In the genomic region with DNA sequence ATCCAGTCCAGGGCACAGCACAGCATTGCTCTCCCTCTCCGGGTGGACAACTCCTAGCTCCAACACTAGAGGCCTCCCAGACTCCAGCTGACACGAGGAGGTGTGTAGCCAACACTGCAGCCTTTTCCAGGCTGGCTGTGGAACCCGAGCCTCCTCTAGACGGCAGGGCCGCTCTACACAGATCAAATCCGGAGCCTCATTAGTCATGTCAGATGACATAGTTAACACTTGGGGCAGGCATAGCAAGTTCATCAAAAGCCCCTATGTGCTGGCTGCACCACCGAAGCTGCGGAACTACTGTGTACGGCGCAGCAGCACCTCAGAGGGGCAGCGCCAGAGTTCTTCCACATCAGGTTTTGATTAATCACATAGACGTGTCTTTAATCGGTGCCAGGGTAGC, we compare ENCODE assay signal across 9 mouse cellular contexts. TPM values are rescaled to one million over a fixed set of nuclear protein-coding genes. Genes with fewer than 3 reads are reported as not detected.
DNase-seq lines count a peak whose midpoint lies in the region; ATAC-seq and TF ChIP-seq lines count a peak whose summit lies in the region.
"Had no signal": no experiment of that assay in that cellular context is flagged by ENCODE, and none has a peak within 500 bp of the region (broad histone marks: within the 10 kb centered on the region; RNA-seq: fewer than 3 reads in every experiment).

No protein-coding gene starts in this region.

- H3K4me1 ChIP-seq in forebrain, embryonic 10.5 days: peaks cover 9% of the 10 kb centered on the region; the same call in 1 of the 2 replicates
- no peaks in the 10 kb centered on the region; the same call in 1 of the 2 replicates for H3K4me1 ChIP-seq in forebrain, embryonic 12.5 days
- peaks cover 9% of the 10 kb centered on the region for H3K4me1 ChIP-seq in kidney, embryonic 15.5 days
- H3K4me1 ChIP-seq in small intestine, adult 2 months (ENCODE audit: control insufficient read depth, insufficient read depth, insufficient read length, low read length): peaks cover 1% of the 10 kb centered on the region; the same call in 1 of the 2 replicates

- H3K9ac ChIP-seq in forebrain, embryonic 12.5 days: no peak overlapping the region
- H3K9ac ChIP-seq in kidney, embryonic 15.5 days: peak overlapping the region; percentile 35; the same call in 1 of the 2 replicates

- peak overlapping the region; percentile 21; the same call in 1 of the 2 replicates for H3K27ac ChIP-seq in forebrain, embryonic 10.5 days
- no peak overlapping the region for H3K27ac ChIP-seq in forebrain, embryonic 12.5 days
- no peak overlapping the region for H3K27ac ChIP-seq in kidney, embryonic 15.5 days
- H3K27ac ChIP-seq in small intestine, adult 2 months (ENCODE audit: insufficient read depth, low read depth, low read length): no peak overlapping the region

- H3K36me3 ChIP-seq in forebrain, embryonic 10.5 days (replicated peaks): no peaks in the 10 kb centered on the region
- H3K36me3 ChIP-seq in forebrain, embryonic 12.5 days (replicated peaks): no peaks in the 10 kb centered on the region
- no peaks in the 10 kb centered on the region for H3K36me3 ChIP-seq in kidney, embryonic 15.5 days
- H3K36me3 ChIP-seq in small intestine, adult 2 months (ENCODE audit: control insufficient read depth, insufficient read depth, low read length): no peaks in the 10 kb centered on the region

- no peaks in the 10 kb centered on the region for H3K27me3 ChIP-seq in forebrain, embryonic 10.5 days (ENCODE audit: poor library complexity, severe bottlenecking)
- no peaks in the 10 kb centered on the region for H3K27me3 ChIP-seq in forebrain, embryonic 12.5 days
- H3K27me3 ChIP-seq in kidney, embryonic 15.5 days: peaks cover 5% of the 10 kb centered on the region; the same call in 1 of the 2 replicates
- H3K27me3 ChIP-seq in small intestine, adult 2 months (ENCODE audit: control insufficient read depth, insufficient read depth, low read length): no peaks in the 10 kb centered on the region

- H3K9me3 ChIP-seq in forebrain, embryonic 10.5 days: no peaks in the 10 kb centered on the region
- H3K9me3 ChIP-seq in forebrain, embryonic 12.5 days: no peaks in the 10 kb centered on the region
- no peaks in the 10 kb centered on the region for H3K9me3 ChIP-seq in kidney, embryonic 15.5 days (replicated peaks)

- H3K4me2 ChIP-seq in forebrain, embryonic 12.5 days: no peak overlapping the region
- peak overlapping the region; percentile 46 for H3K4me2 ChIP-seq in kidney, embryonic 15.5 days

- DNase-seq in forebrain, embryonic 10.5 days (ENCODE audit: extremely low spot score, low spot score): no peak
- DNase-seq in R1 (ENCODE audit: low read depth, low spot score): peak; percentile 37
- peak; percentile 45 for DNase-seq in gastrocnemius, postnatal 10 days
- DNase-seq in layer of hippocampus, postnatal 14 days (ENCODE audit: low spot score in 2 of 2): no peak
- DNase-seq in layer of hippocampus, postnatal 36 days: no peak

- TF ChIP-seq POLR2A in small intestine, adult 2 months (IDR thresholded peaks at IDR 0.05; ENCODE audit: low read depth, low read length): no peak

- ATAC-seq in forebrain, embryonic 12.5 days (ENCODE audit: low FRiP score): no peak
- peak; percentile 91 for ATAC-seq in kidney, embryonic 15.5 days (replicated peaks; ENCODE audit: low FRiP score)

- H3K4me3 ChIP-seq in forebrain, embryonic 10.5 days: no peak overlapping the region
- H3K4me3 ChIP-seq in forebrain, embryonic 12.5 days (replicated peaks): no peak overlapping the region
- H3K4me3 ChIP-seq in kidney, embryonic 15.5 days (replicated peaks): peak overlapping the region; percentile 14; the same call in 1 of the 2 replicates
- no peak overlapping the region for H3K4me3 ChIP-seq in small intestine, adult 2 months (ENCODE audit: low read depth, low read length)
- H3K4me3 ChIP-seq: erythroblast, embryonic 14.5 days had no signal

- 0 out of 2 replicates have a peak, but pooled peaks have one; percentile 17 for TF ChIP-seq CTCF in small intestine, adult 2 months (IDR thresholded peaks at IDR 0.05; ENCODE audit: extremely low read depth, insufficient read length, insufficient replicate concordance, low read depth, low read length)

- 63% methylated on average over 13 of the region's 13 CpGs for WGBS in forebrain, embryonic 10.5 days
- 54% methylated on average over 13 of the region's 13 CpGs for WGBS in forebrain, embryonic 12.5 days
- 21% methylated on average over 13 of the region's 13 CpGs for WGBS in kidney, embryonic 15.5 days
- WGBS in small intestine, adult 2 months: 39% methylated on average over 13 of the region's 13 CpGs

RNA-seq across cellular contexts. Expression of gene Thap12, which starts 17.0 kb away (rescaled TPM):
- polyA plus RNA-seq in forebrain, embryonic 10.5 days (2016; fragmentation: Nextera tagmentation; extraction: Ambion mirVana): 58.1 and 58.2 TPM in 2 replicates
- polyA plus RNA-seq in forebrain, embryonic 12.5 days (2016; fragmentation: Nextera tagmentation; extraction: Ambion mirVana): 72.6 and 76.1 TPM in 2 replicates
- total RNA-seq in gastrocnemius, postnatal 10 days (2021): 10 to 100 TPM; 74.8 to 77.7 TPM
- polyA plus RNA-seq in kidney, embryonic 15.5 days (2015; fragmentation: Nextera tagmentation; extraction: Ambion mirVana): 61.3 and 61.7 TPM in 2 replicates
- 2.1 and 3.3 TPM in 2 replicates for polyA plus RNA-seq in small intestine, adult 2 months (2012; rRNA removed)
- total RNA-seq in layer of hippocampus, postnatal 14 days (2021): 10 to 100 TPM; 72.3 to 74.9 TPM
- 10 to 100 TPM; 75.9 to 77.2 TPM for total RNA-seq in layer of hippocampus, postnatal 36 days (2021)

RNA-seq across cellular contexts. Expression of gene Emsy, which starts 29.3 kb away (rescaled TPM):
- 40.6 and 43.0 TPM in 2 replicates for polyA plus RNA-seq in forebrain, embryonic 10.5 days (2016; fragmentation: Nextera tagmentation; extraction: Ambion mirVana)
- 39.7 and 56.7 TPM in 2 replicates for polyA plus RNA-seq in forebrain, embryonic 12.5 days (2016; fragmentation: Nextera tagmentation; extraction: Ambion mirVana)
- total RNA-seq in gastrocnemius, postnatal 10 days (2021): 10 to 100 TPM; 18.4 to 26.6 TPM
- polyA plus RNA-seq in kidney, embryonic 15.5 days (2015; fragmentation: Nextera tagmentation; extraction: Ambion mirVana): 29.3 and 32.4 TPM in 2 replicates
- 5.8 and 15.0 TPM in 2 replicates for polyA plus RNA-seq in small intestine, adult 2 months (2012; rRNA removed)
- 10 to 100 TPM; 60.9 to 63.1 TPM for total RNA-seq in layer of hippocampus, postnatal 14 days (2021)
- total RNA-seq in layer of hippocampus, postnatal 36 days (2021): 10 to 100 TPM; 65.7 to 78.1 TPM

Comparison
In these comparisons a context has a peak if more than half of its experiments do, and no peak if none do; other contexts are left out.
1. DNase-seq: peak in R1 (single experiment) and gastrocnemius, postnatal 10 days (single experiment); none in forebrain, embryonic 10.5 days (single experiment), layer of hippocampus, postnatal 14 days (0 of 2) and layer of hippocampus, postnatal 36 days (0 of 2).
2. RNA of gene Thap12, which starts 17.0 kb away (polyA plus RNA-seq): 72.6 to 76.1 TPM in forebrain, embryonic 12.5 days, 61.3 to 61.7 TPM in kidney, embryonic 15.5 days and 58.1 to 58.2 TPM in forebrain, embryonic 10.5 days; 2.1 to 3.3 TPM in small intestine, adult 2 months; every median in the first group is over 10 times any median in the second.